Mouse (Mus musculus) adrenal gland, adult 18-20 months (tissue): Measurements from ENCODE around the gene Cd81. TPM values are rescaled to one million over a fixed set of nuclear protein-coding genes. Genes with fewer than 3 reads are reported as not detected.

Experiments used
- DNase-seq, 2 experiments: peaks; one replicate each; pipeline ENCODE4 v3.0.0; 2021 to 2022; ENCODE audit warnings: low spot score in 2 of 2
- total RNA-seq, 2 experiments: library from RNA; stranded (reverse); gene quantifications; 1 replicate in 1 of 2; 2 replicates in 1 of 2; pipeline ENCODE4 v1.2.3; 2021

The Cd81 gene
- total RNA-seq, 2 experiments from 2014 or later, result 609 to 688 TPM

- peak in 1 of 2 experiments; percentile 46 for DNase-seq
Observed at GRCm38 (mm10) chr7:143068316-143068881, 15.9 kb downstream of the Cd81 start.

GRCm38 (mm10) chr7:143068882-143069591, 16.5 kb downstream of the Cd81 start, which contains the start of gene Tssc4:
Tssc4 (plus strand) TSS chr7:143069249.
- DNase-seq, result peak; percentile 88 to 91

- peak in 1 of 2 experiments; percentile 46 for DNase-seq
Observed at GRCm38 (mm10) chr7:143069751-143070400, 17.3 kb downstream of the Cd81 start.

- DNase-seq, result no peak
Observed at GRCm38 (mm10) chr7:143070506-143071070, 18.0 kb downstream of the Cd81 start.

GRCm38 (mm10) chr7:143072605-143073004, 20.1 kb downstream of the Cd81 start:
- DNase-seq, result no peak

- no peak for DNase-seq
Observed at GRCm38 (mm10) chr7:143073086-143073485, 20.5 kb downstream of the Cd81 start.

GRCm38 (mm10) chr7:143075394-143075793, 22.9 kb downstream of the Cd81 start:
- DNase-seq, result no peak

GRCm38 (mm10) chr7:143077351-143077750, 24.8 kb downstream of the Cd81 start:
- DNase-seq, result no peak

- no peak for DNase-seq
Observed at GRCm38 (mm10) chr7:143082024-143082423, 29.5 kb downstream of the Cd81 start.

GRCm38 (mm10) chr7:143083708-143084107, 31.2 kb downstream of the Cd81 start:
- DNase-seq, result no peak

GRCm38 (mm10) chr7:143086366-143086765, 33.8 kb downstream of the Cd81 start:
- peak; percentile 65 to 75 for DNase-seq

- DNase-seq, result peak in 1 of 2 experiments; percentile 29
Observed at GRCm38 (mm10) chr7:143087070-143087579, 34.6 kb downstream of the Cd81 start.

- no peak for DNase-seq
Observed at GRCm38 (mm10) chr7:143093847-143094246, 41.3 kb downstream of the Cd81 start.

GRCm38 (mm10) chr7:143094592-143095553, 42.3 kb downstream of the Cd81 start, which contains the start of gene Trpm5:
Trpm5 (minus strand) TSS chr7:143094642.
- peak; percentile 73 to 79 for DNase-seq

- DNase-seq, result no peak
Observed at GRCm38 (mm10) chr7:143095554-143095907, 43.0 kb downstream of the Cd81 start.

GRCm38 (mm10) chr7:143100759-143101158, 48.2 kb downstream of the Cd81 start:
- no peak for DNase-seq

GRCm38 (mm10) chr7:143105258-143105897, 52.8 kb downstream of the Cd81 start:
- no peak for DNase-seq

GRCm38 (mm10) chr7:143106062-143106461, 53.5 kb downstream of the Cd81 start, which contains the start of gene Kcnq1:
Kcnq1 (plus strand) TSS chr7:143106362.
- no peak for DNase-seq

GRCm38 (mm10) chr7:143106672-143107465, 54.3 kb downstream of the Cd81 start:
- peak; percentile 25 to 53 for DNase-seq
